In the genomic region with DNA sequence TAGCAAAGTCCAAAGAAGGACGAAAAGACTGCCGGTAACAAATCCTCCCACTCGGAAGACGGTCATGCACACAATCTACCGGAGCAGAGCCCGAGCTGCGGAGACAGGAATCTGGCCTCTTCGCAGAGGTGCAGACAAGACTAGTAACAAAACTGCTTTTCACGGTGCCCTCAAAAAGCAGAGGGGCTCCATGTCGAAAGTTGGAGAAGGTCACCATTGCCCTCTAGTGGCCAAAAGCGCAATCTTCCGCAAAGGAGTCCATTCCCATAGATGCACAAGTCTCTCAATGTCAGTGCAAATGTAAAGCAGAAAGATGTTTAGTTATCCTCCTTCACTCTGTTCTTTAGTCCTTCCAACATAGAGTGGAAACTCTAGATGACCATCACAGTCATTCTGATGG, we compare ENCODE assay signal across 8 mouse cellular contexts. TPM values are rescaled to one million over a fixed set of nuclear protein-coding genes. Genes with fewer than 3 reads are reported as not detected.
DNase-seq lines count a peak whose midpoint lies in the region; ATAC-seq and TF ChIP-seq lines count a peak whose summit lies in the region.

No protein-coding gene starts in this region.

- peak; percentile 90 for DNase-seq in brain, adult 2 months (ENCODE audit: low read depth, low spot score)
- DNase-seq in kidney, postnatal 14 days, result peak; percentile 74
- DNase-seq in urinary bladder, postnatal 14 days (ENCODE audit: low spot score), result peak; percentile 65

- H3K4me3 ChIP-seq in C2C12 (ENCODE audit: insufficient read depth, poor library complexity, severe bottlenecking), result no peak overlapping the region
- H3K4me3 ChIP-seq in embryonic facial prominence, embryonic 15.5 days (replicated peaks), result peak overlapping the region; percentile 41
- H3K4me3 ChIP-seq in heart, embryonic 13.5 days, result peak overlapping the region; percentile 74
- H3K4me3 ChIP-seq in liver, embryonic 12.5 days, result 0 out of 2 replicates have a peak overlapping the region, but pooled peaks have one; percentile 7
- H3K4me3 ChIP-seq in neural tube, embryonic 12.5 days, result peak overlapping the region; percentile 26

- no peak overlapping the region for H3ac ChIP-seq in C2C12 (ENCODE audit: control insufficient read depth, insufficient read length, low read depth)

- WGBS in embryonic facial prominence, embryonic 15.5 days, result under 1% methylated on average over 12 of the region's 12 CpGs
- WGBS in heart, embryonic 13.5 days, result under 1% methylated on average over 12 of the region's 12 CpGs
- WGBS in liver, embryonic 12.5 days (ENCODE audit: insufficient replicate concordance), result 8% methylated on average over 12 of the region's 12 CpGs
- under 1% methylated on average over 12 of the region's 12 CpGs for WGBS in neural tube, embryonic 12.5 days

- ATAC-seq in embryonic facial prominence, embryonic 15.5 days (ENCODE audit: insufficient number of reproducible peaks, low FRiP score, low TSS enrichment, low read depth), result no peak
- no peak for ATAC-seq in heart, embryonic 13.5 days (ENCODE audit: extremely low read depth, insufficient number of reproducible peaks, low FRiP score, low TSS enrichment)
- ATAC-seq in liver, embryonic 12.5 days, result no peak
- no peak for ATAC-seq in neural tube, embryonic 12.5 days (ENCODE audit: low FRiP score, low read depth)

- peak overlapping the region; percentile 37 for H3K9ac ChIP-seq in embryonic facial prominence, embryonic 15.5 days
- peak overlapping the region; percentile 78 for H3K9ac ChIP-seq in heart, embryonic 13.5 days
- H3K9ac ChIP-seq in liver, embryonic 12.5 days, result no peak overlapping the region
- peak overlapping the region; percentile 14; the same call in 1 of the 2 replicates for H3K9ac ChIP-seq in neural tube, embryonic 12.5 days

- no peaks in the 10 kb centered on the region for H3K36me3 ChIP-seq in C2C12 (ENCODE audit: control insufficient read depth, insufficient read depth)
- H3K36me3 ChIP-seq in embryonic facial prominence, embryonic 15.5 days, result no peaks in the 10 kb centered on the region; the same call in 1 of the 2 replicates
- peaks cover 26% of the 10 kb centered on the region for H3K36me3 ChIP-seq in heart, embryonic 13.5 days
- H3K36me3 ChIP-seq in liver, embryonic 12.5 days, result no peaks in the 10 kb centered on the region
- peaks cover 5% of the 10 kb centered on the region for H3K36me3 ChIP-seq in neural tube, embryonic 12.5 days

- no peaks in the 10 kb centered on the region for H3K79me3 ChIP-seq in C2C12 (ENCODE audit: low read depth)

- no peaks in the 10 kb centered on the region for H3K9me3 ChIP-seq in embryonic facial prominence, embryonic 15.5 days (replicated peaks)
- no peaks in the 10 kb centered on the region for H3K9me3 ChIP-seq in heart, embryonic 13.5 days
- H3K9me3 ChIP-seq in liver, embryonic 12.5 days (replicated peaks), result no peaks in the 10 kb centered on the region
- H3K9me3 ChIP-seq in neural tube, embryonic 12.5 days, result no peaks in the 10 kb centered on the region

- no peaks in the 10 kb centered on the region for H3K79me2 ChIP-seq in C2C12 (ENCODE audit: control insufficient read depth, insufficient read depth)

- H3K4me2 ChIP-seq in embryonic facial prominence, embryonic 15.5 days (replicated peaks), result peak overlapping the region; percentile 54
- peak overlapping the region; percentile 95 for H3K4me2 ChIP-seq in heart, embryonic 13.5 days
- H3K4me2 ChIP-seq in liver, embryonic 12.5 days, result peak overlapping the region; percentile 37
- peak overlapping the region; percentile 57 for H3K4me2 ChIP-seq in neural tube, embryonic 12.5 days (replicated peaks)

- H3K27me3 ChIP-seq in C2C12 (ENCODE audit: control insufficient read depth, insufficient read depth, insufficient read length), result no peaks in the 10 kb centered on the region
- H3K27me3 ChIP-seq in embryonic facial prominence, embryonic 15.5 days, result no peaks in the 10 kb centered on the region
- peaks cover 31% of the 10 kb centered on the region for H3K27me3 ChIP-seq in heart, embryonic 13.5 days (replicated peaks)
- H3K27me3 ChIP-seq in liver, embryonic 12.5 days (replicated peaks), result peaks cover 40% of the 10 kb centered on the region
- no peaks in the 10 kb centered on the region for H3K27me3 ChIP-seq in neural tube, embryonic 12.5 days (replicated peaks)

- peaks cover 26% of the 10 kb centered on the region for H3K4me1 ChIP-seq in embryonic facial prominence, embryonic 15.5 days
- H3K4me1 ChIP-seq in heart, embryonic 13.5 days, result peaks cover 31% of the 10 kb centered on the region; the same call in 1 of the 2 replicates
- H3K4me1 ChIP-seq in liver, embryonic 12.5 days, result 0 out of 2 replicates have a peak, but pooled peaks cover 4% of the 10 kb centered on the region
- peaks cover 16% of the 10 kb centered on the region for H3K4me1 ChIP-seq in neural tube, embryonic 12.5 days

- peak overlapping the region; percentile 40; the same call in 1 of the 2 replicates for H3K27ac ChIP-seq in embryonic facial prominence, embryonic 15.5 days (replicated peaks)
- peak overlapping the region; percentile 43; the same call in 1 of the 2 replicates for H3K27ac ChIP-seq in heart, embryonic 13.5 days (replicated peaks)
- no peak overlapping the region for H3K27ac ChIP-seq in liver, embryonic 12.5 days
- no peak overlapping the region for H3K27ac ChIP-seq in neural tube, embryonic 12.5 days

- TF ChIP-seq CTCF in C2C12 (IDR thresholded peaks at IDR 0.05; ENCODE audit: control insufficient read depth, insufficient read depth, insufficient read length), result peak; percentile 43

TF ChIP-seq in C2C12, 6 proteins besides CTCF, POLR2A, EP300 and RAD21:
- no peak for TF ChIP-seq CEBPB (IDR thresholded peaks at IDR 0.05; ENCODE audit: low read depth)
- no peak for TF ChIP-seq MAX (IDR thresholded peaks at IDR 0.05)
- TF ChIP-seq MYOD1 (IDR thresholded peaks at IDR 0.05; ENCODE audit: control insufficient read depth, insufficient read length, low read depth), result no peak
- no peak for TF ChIP-seq MYOG (IDR thresholded peaks at IDR 0.05; ENCODE audit: control insufficient read depth, extremely low read depth, insufficient read length)
- no peak for TF ChIP-seq FOSL1 (IDR thresholded peaks at IDR 0.05; ENCODE audit: insufficient read depth, low read length, poor library complexity, severe bottlenecking)
- TF ChIP-seq USF1 (IDR thresholded peaks at IDR 0.05; ENCODE audit: low read depth), result no peak

RNA-seq across cellular contexts. Expression of a gene that starts 4.5 kb away (rescaled TPM):
- polyA plus RNA-seq in C2C12 (2012; fragmentation: generic; extraction: Trizol), result 1.2 TPM
- 176 and 184 TPM in 2 replicates for polyA plus RNA-seq in embryonic facial prominence, embryonic 15.5 days (2015; fragmentation: Nextera tagmentation; extraction: Ambion mirVana)
- 60.4 and 68.2 TPM in 2 replicates for polyA plus RNA-seq in heart, embryonic 13.5 days (2015; fragmentation: Nextera tagmentation; extraction: Ambion mirVana)
- 9.1 and 10.5 TPM in 2 replicates for polyA plus RNA-seq in liver, embryonic 12.5 days (2016; fragmentation: Nextera tagmentation; extraction: Ambion mirVana)
- polyA plus RNA-seq in neural tube, embryonic 12.5 days (2016; fragmentation: Nextera tagmentation; extraction: Ambion mirVana), result 73.7 and 77.0 TPM in 2 replicates

Comparison
In these comparisons a context has a peak if more than half of its experiments do, and no peak if none do; other contexts are left out.
1. H3K27ac ChIP-seq: peak in embryonic facial prominence, embryonic 15.5 days (single experiment) and heart, embryonic 13.5 days (single experiment); none in liver, embryonic 12.5 days (single experiment) and neural tube, embryonic 12.5 days (single experiment).
2. H3K4me2 ChIP-seq: peak in every context shown above with its lines; median percentile 95 in heart, embryonic 13.5 days; 57 in neural tube, embryonic 12.5 days; 54 in embryonic facial prominence, embryonic 15.5 days; 37 in liver, embryonic 12.5 days.
3. Peak in every context shown above with its lines, with median percentiles within 50 percentile points of each other: DNase-seq.